ENCODE assay signal across 9 mouse cellular contexts in genomic region chr4:95082481-95083088, GRCm38 (mm10). TPM values are rescaled to one million over a fixed set of nuclear protein-coding genes. Genes with fewer than 3 reads are reported as not detected.
DNase-seq lines count a peak whose midpoint lies in the region; ATAC-seq and TF ChIP-seq lines count a peak whose summit lies in the region.
"Had no signal": no experiment of that assay in that cellular context is flagged by ENCODE, and none has a peak within 500 bp of the region (broad histone marks: within the 10 kb centered on the region; RNA-seq: fewer than 3 reads in every experiment).

No protein-coding gene starts in this region.

- H3K9ac ChIP-seq in forebrain, postnatal 0 days: no peak overlapping the region
- no peak overlapping the region for H3K9ac ChIP-seq in hindbrain, embryonic 15.5 days
- peak overlapping the region; percentile 32; the same call in 1 of the 2 replicates for H3K9ac ChIP-seq in lung, embryonic 16.5 days (ENCODE audit: low read length)
- H3K9ac ChIP-seq: liver, embryonic 15.5 days had no signal

- no peaks in the 10 kb centered on the region for H3K4me1 ChIP-seq in forebrain, postnatal 0 days (ENCODE audit: insufficient read depth)
- H3K4me1 ChIP-seq in hindbrain, embryonic 15.5 days (replicated peaks): peaks cover 8% of the 10 kb centered on the region; the same call in 1 of the 2 replicates
- peaks cover 42% of the 10 kb centered on the region for H3K4me1 ChIP-seq in lung, embryonic 16.5 days (replicated peaks; ENCODE audit: control insufficient read depth, insufficient read depth, low read length)
- H3K4me1 ChIP-seq: liver, embryonic 15.5 days had no signal

- no peak overlapping the region for H3K4me2 ChIP-seq in forebrain, postnatal 0 days (ENCODE audit: low read depth)
- H3K4me2 ChIP-seq in hindbrain, embryonic 15.5 days: no peak overlapping the region
- peak overlapping the region; percentile 5; the same call in 1 of the 2 replicates for H3K4me2 ChIP-seq in lung, embryonic 16.5 days (ENCODE audit: low read depth, low read length)
- H3K4me2 ChIP-seq: liver, embryonic 15.5 days had no signal

- no peaks in the 10 kb centered on the region for H3K36me3 ChIP-seq in forebrain, postnatal 0 days (ENCODE audit: insufficient read depth)
- H3K36me3 ChIP-seq in hindbrain, embryonic 15.5 days: no peaks in the 10 kb centered on the region
- H3K36me3 ChIP-seq in lung, embryonic 16.5 days (ENCODE audit: control insufficient read depth, insufficient read depth, low read length): no peaks in the 10 kb centered on the region
- H3K36me3 ChIP-seq: liver, embryonic 15.5 days had no signal

- no peaks in the 10 kb centered on the region for H3K27me3 ChIP-seq in forebrain, postnatal 0 days (ENCODE audit: insufficient read depth, low read length)
- H3K27me3 ChIP-seq in hindbrain, embryonic 15.5 days: no peaks in the 10 kb centered on the region
- H3K27me3 ChIP-seq in lung, embryonic 16.5 days (ENCODE audit: control insufficient read depth, insufficient read depth, low read depth, low read length): no peaks in the 10 kb centered on the region
- H3K27me3 ChIP-seq: liver, embryonic 15.5 days had no signal

- DNase-seq in 416B (ENCODE audit: low read depth): peak; percentile 48
- peak; percentile 71 to 78 for DNase-seq in adrenal gland, postnatal 36 days
- DNase-seq in forebrain, postnatal 0 days: peak; percentile 27
- peak; percentile 62 for DNase-seq in testis, postnatal 10 days (ENCODE audit: low spot score)
- no peak for DNase-seq in right cerebral cortex, postnatal 14 days

- TF ChIP-seq CTCF in forebrain, postnatal 0 days (IDR thresholded peaks at IDR 0.05; ENCODE audit: low read depth): no peak

- H3K27ac ChIP-seq in forebrain, postnatal 0 days (ENCODE audit: low read depth, low read length): no peak overlapping the region
- H3K27ac ChIP-seq in hindbrain, embryonic 15.5 days (replicated peaks): peak overlapping the region; percentile 25; the same call in 1 of the 2 replicates
- H3K27ac ChIP-seq in lung, embryonic 16.5 days (ENCODE audit: low read length): peak overlapping the region; percentile 90
- H3K27ac ChIP-seq: liver, embryonic 15.5 days had no signal

- 29% methylated on average over 4 of the region's 4 CpGs for WGBS in forebrain, postnatal 0 days
- WGBS in hindbrain, embryonic 15.5 days: 44% methylated on average over 4 of the region's 4 CpGs
- WGBS in lung, embryonic 16.5 days: 23% methylated on average over 4 of the region's 4 CpGs

- peak; percentile 43; the same call in 1 of the 2 replicates for ATAC-seq in forebrain, postnatal 0 days
- peak; percentile 84 for ATAC-seq in hindbrain, embryonic 15.5 days (ENCODE audit: low FRiP score, low read depth)
- peak; percentile 87 for ATAC-seq in lung, embryonic 16.5 days (ENCODE audit: low read depth)
- no peak for ATAC-seq in megakaryocyte-erythroid progenitor cell, adult 5-6 weeks (replicated peaks; ENCODE audit: low FRiP score, low TSS enrichment, poor library complexity, severe bottlenecking)

- H3K9me3 ChIP-seq in forebrain, postnatal 0 days (ENCODE audit: low read length): no peaks in the 10 kb centered on the region
- H3K9me3 ChIP-seq in hindbrain, embryonic 15.5 days: no peaks in the 10 kb centered on the region
- no peaks in the 10 kb centered on the region for H3K9me3 ChIP-seq in lung, embryonic 16.5 days (ENCODE audit: control insufficient read depth, low read length)
- H3K9me3 ChIP-seq: liver, embryonic 15.5 days had no signal

- H3K4me3 ChIP-seq in forebrain, postnatal 0 days (ENCODE audit: low read depth, low read length): no peak overlapping the region
- no peak overlapping the region for H3K4me3 ChIP-seq in hindbrain, embryonic 15.5 days
- H3K4me3 ChIP-seq in lung, embryonic 16.5 days (ENCODE audit: low read length): no peak overlapping the region
- H3K4me3 ChIP-seq: liver, embryonic 15.5 days had no signal

RNA-seq across cellular contexts. Expression of gene Jun, which starts 30.6 kb away (rescaled TPM):
- 100 to 1,000 TPM; 145 to 309 TPM for total RNA-seq in adrenal gland, postnatal 36 days (2021)
- 39.3 and 42.9 TPM in 2 replicates for total RNA-seq in forebrain, postnatal 0 days (2014; rRNA removed)
- 47.0 and 50.1 TPM in 2 replicates for polyA plus RNA-seq in forebrain, postnatal 0 days (2015; fragmentation: Nextera tagmentation; extraction: Ambion mirVana)
- polyA plus RNA-seq in hindbrain, embryonic 15.5 days (2015; fragmentation: Nextera tagmentation; extraction: Ambion mirVana): 60.7 and 62.3 TPM in 2 replicates
- polyA plus RNA-seq in lung, embryonic 16.5 days (2015; fragmentation: Nextera tagmentation; extraction: Ambion mirVana): 110 and 119 TPM in 2 replicates
- total RNA-seq in megakaryocyte-erythroid progenitor cell, adult 5-6 weeks (2014; fragmentation: Nextera tagmentation): 14.9 and 15.6 TPM in 2 replicates
- 167 and 256 TPM in 2 replicates for total RNA-seq in megakaryocyte-erythroid progenitor cell, adult 5-6 weeks (2017)
